Mouse (Mus musculus): ENCODE data around the gene Gpr135. TPM values are rescaled to one million over a fixed set of nuclear protein-coding genes. Genes with fewer than 3 reads are reported as not detected.

The Gpr135 gene
- polyA plus RNA-seq, 1 experiment from 2014 or later = 0.55 TPM

- Histone ChIP-seq H3K9me3 (ENCODE audit: low read length) (no peaks in the 10 kb centered on the region), H3K4me1 (ENCODE audit: insufficient read depth, low read depth, low read length) (no peaks in the 10 kb centered on the region), H3K27me3 (replicated peaks; ENCODE audit: insufficient read depth, low read length) (no peaks in the 10 kb centered on the region), H3K4me3 (ENCODE audit: low read depth, low read length) (no peak overlapping the region), H3K36me3 (ENCODE audit: insufficient read depth, low read length) (peaks cover 15% of the 10 kb centered on the region), H3K27ac (ENCODE audit: low read length) (no peak overlapping the region), H3K4me2 (replicated peaks; ENCODE audit: low read depth, low read length) (no peak overlapping the region), H3K9ac (replicated peaks; ENCODE audit: low read depth) (no peak overlapping the region)
- 84% methylated on average over 6 of the region's 6 CpGs for WGBS
- no peak for ATAC-seq
- TF ChIP-seq CTCF (IDR thresholded peaks at IDR 0.05) (no peak), EP300 (IDR thresholded peaks at IDR 0.05) (no peak)
- DNase-seq (ENCODE audit: low spot score) = no peak
These were observed 31.9 kb upstream of the Gpr135 start for GRCm38 (mm10) chr12:72102776-72103175.

GRCm38 (mm10) chr12:72096966-72097365 lies 26.0 kb upstream of the Gpr135 start:
- Histone ChIP-seq H3K4me2 (replicated peaks; ENCODE audit: low read depth, low read length) (no peak overlapping the region), H3K4me3 (ENCODE audit: low read depth, low read length) (no peak overlapping the region), H3K27me3 (replicated peaks; ENCODE audit: insufficient read depth, low read length) (no peaks in the 10 kb centered on the region), H3K36me3 (ENCODE audit: insufficient read depth, low read length) (peaks cover 35% of the 10 kb centered on the region), H3K9me3 (ENCODE audit: low read length) (no peaks in the 10 kb centered on the region), H3K9ac (replicated peaks; ENCODE audit: low read depth) (no peak overlapping the region), H3K27ac (ENCODE audit: low read length) (no peak overlapping the region), H3K4me1 (ENCODE audit: insufficient read depth, low read depth, low read length) (no peaks in the 10 kb centered on the region)
- ATAC-seq (no peak), DNase-seq (ENCODE audit: low spot score) (no peak)
- WGBS = 94% methylated on average over 8 of the region's 8 CpGs
- TF ChIP-seq CTCF (IDR thresholded peaks at IDR 0.05) (no peak), EP300 (IDR thresholded peaks at IDR 0.05) (no peak)

DNA sequence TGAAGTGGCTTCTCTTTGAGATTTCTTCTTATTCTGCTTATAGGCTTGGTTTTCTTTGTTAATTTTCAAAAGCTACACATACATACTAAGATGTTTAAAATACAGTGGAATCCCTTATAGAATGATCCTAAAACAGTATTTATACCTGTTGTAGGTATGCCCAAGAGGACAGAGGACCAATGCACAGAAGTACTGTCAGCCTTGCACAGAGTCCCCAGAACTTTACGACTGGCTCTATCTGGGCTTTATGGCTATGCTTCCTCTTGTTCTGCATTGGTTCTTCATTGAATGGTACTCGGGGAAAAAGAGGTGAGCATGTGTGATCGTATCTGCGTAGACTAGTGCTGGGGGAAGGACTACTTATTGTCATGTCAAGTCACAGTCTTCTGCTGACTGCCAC lies 18.9 kb upstream of the Gpr135 start:
- no peak overlapping the region for H3K27ac ChIP-seq (ENCODE audit: low read length)
- WGBS = 88% methylated on average over 4 of the region's 4 CpGs
- no peak for ATAC-seq

DNA sequence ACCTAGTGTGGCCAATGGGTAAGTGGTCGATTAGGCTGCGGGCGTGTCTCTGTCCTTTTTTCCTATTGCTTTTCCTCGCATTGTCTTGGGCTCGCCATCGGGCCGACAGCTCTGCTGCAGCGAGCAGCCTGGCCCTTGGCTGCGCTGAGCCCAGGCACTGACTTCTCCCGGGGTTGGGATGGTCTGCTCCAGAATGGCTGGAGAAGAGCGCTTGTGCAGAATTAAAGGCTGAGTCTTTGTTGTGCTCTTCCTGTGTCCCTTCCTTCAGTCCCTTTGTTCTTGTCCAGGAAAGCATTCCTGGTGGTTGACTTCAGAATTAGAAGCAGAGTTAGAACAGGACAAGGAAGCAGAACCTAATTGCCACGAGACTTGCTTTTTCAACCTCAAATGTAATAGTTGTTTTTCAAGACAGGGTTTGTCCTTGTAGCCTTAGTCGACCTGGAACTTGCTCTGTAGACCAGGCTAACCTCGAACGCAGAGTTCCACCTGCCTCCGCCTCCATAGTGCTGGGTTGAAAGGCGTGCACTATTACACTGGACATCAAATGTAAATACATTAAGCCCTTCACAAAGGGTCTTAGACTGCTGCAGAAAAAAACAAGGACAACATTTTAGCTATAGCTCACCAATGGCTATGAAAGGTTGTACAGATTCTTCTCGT lies 15.4 kb upstream of the Gpr135 start:
- Histone ChIP-seq H3K4me3 (ENCODE audit: low read depth, low read length) (peak overlapping the region; percentile 71), H3K9ac (replicated peaks; ENCODE audit: low read depth) (peak overlapping the region; percentile 71), H3K36me3 (ENCODE audit: insufficient read depth, low read length) (no peaks in the 10 kb centered on the region), H3K27ac (ENCODE audit: low read length) (peak overlapping the region; percentile 96), H3K27me3 (replicated peaks; ENCODE audit: insufficient read depth, low read length) (no peaks in the 10 kb centered on the region), H3K4me2 (replicated peaks; ENCODE audit: low read depth, low read length) (peak overlapping the region; percentile 60), H3K9me3 (ENCODE audit: low read length) (no peaks in the 10 kb centered on the region), H3K4me1 (ENCODE audit: insufficient read depth, low read depth, low read length) (peaks cover 6% of the 10 kb centered on the region; the same call in 1 of the 2 replicates)
- DNase-seq (ENCODE audit: low spot score) (no peak), ATAC-seq (peak; percentile 22)
- WGBS = 3% methylated on average over 18 of the region's 18 CpGs
- TF ChIP-seq EP300 (IDR thresholded peaks at IDR 0.05) = no peak
- peak; percentile 4; the same call in 1 of the 2 replicates for TF ChIP-seq CTCF (IDR thresholded peaks at IDR 0.05)

More for the DNA sequence above, 18.9 kb upstream of the Gpr135 start:
- H3K36me3 ChIP-seq (ENCODE audit: insufficient read depth, low read length) = peaks cover 11% of the 10 kb centered on the region; the same call in 1 of the 2 replicates
- no peaks in the 10 kb centered on the region for H3K27me3 ChIP-seq (replicated peaks; ENCODE audit: insufficient read depth, low read length)
- no peak overlapping the region for H3K4me3 ChIP-seq (ENCODE audit: low read depth, low read length)
- no peak for TF ChIP-seq CTCF (IDR thresholded peaks at IDR 0.05)
- no peak for TF ChIP-seq EP300 (IDR thresholded peaks at IDR 0.05)
- no peak overlapping the region for H3K9ac ChIP-seq (replicated peaks; ENCODE audit: low read depth)
- H3K9me3 ChIP-seq (ENCODE audit: low read length) = no peaks in the 10 kb centered on the region
- H3K4me1 ChIP-seq (ENCODE audit: insufficient read depth, low read depth, low read length) = peaks cover 6% of the 10 kb centered on the region; the same call in 1 of the 2 replicates
- no peak for DNase-seq (ENCODE audit: low spot score)
- H3K4me2 ChIP-seq (replicated peaks; ENCODE audit: low read depth, low read length) = no peak overlapping the region

DNA sequence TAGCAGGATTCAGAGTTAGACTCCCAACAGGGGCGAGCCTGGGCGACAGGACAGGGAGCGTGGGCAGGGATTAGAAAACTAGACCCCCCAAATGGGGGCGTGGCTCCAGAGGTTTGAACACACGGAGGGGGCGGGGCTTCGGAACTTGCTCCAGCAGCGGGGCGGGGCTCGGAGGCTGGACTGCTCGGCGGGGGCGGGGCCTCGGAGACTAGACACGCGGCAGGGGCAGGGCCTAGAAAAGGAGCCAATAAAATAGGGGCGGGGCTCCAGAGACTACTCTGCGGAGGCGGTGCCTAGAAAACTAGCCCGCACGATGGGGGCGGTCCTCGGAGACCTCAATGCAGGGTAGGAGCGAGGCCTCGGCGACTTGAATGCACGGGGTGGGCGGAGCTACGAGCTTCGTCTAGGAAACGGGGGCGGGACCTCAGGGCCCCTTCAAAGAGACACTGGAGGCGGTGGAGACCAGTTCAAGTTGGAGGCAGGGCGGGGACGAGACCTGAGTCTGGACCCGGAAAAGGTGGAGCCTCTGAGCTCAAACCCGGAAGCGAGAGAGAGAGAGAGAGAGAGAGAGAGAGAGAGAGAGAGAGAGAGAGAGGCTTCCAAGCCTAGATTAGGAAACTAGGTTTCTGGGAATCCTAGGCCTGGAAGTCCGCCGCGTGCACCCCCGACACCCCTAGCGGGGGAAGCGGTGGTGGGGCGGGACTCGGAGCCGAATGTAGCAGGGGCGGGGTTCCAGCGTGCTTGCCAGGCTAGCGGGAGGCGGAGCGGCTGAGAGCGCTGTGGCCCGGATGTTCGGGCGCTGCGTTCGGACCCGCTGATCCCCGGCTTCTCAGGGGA lies 14.6 kb upstream of the Gpr135 start, which contains the start of the genes L3hypdh and Jkamp:
TSS of gene L3hypdh (minus strand) at position 111 of the 837 bp plus-strand sequence.
TSS of gene Jkamp (plus strand) at position 261 of the 837 bp plus-strand sequence.
- peak; percentile 100 for DNase-seq (ENCODE audit: low spot score)
- Histone ChIP-seq H3K27ac (ENCODE audit: low read length) (peak within 1 kb of the TSS; percentile 96), H3K36me3 (ENCODE audit: insufficient read depth, low read length) (no peaks in the 10 kb centered on the region), H3K9me3 (ENCODE audit: low read length) (no peaks in the 10 kb centered on the region), H3K4me3 (ENCODE audit: low read depth, low read length) (peak within 1 kb of the TSS; percentile 71), H3K27me3 (replicated peaks; ENCODE audit: insufficient read depth, low read length) (no peaks in the 10 kb centered on the region), H3K4me2 (replicated peaks; ENCODE audit: low read depth, low read length) (peak within 1 kb of the TSS; percentile 89), H3K9ac (replicated peaks; ENCODE audit: low read depth) (peak within 1 kb of the TSS; percentile 71), H3K4me1 (ENCODE audit: insufficient read depth, low read depth, low read length) (peaks cover 6% of the 10 kb centered on the region; the same call in 1 of the 2 replicates)
- under 1% methylated on average over 52 of the region's 60 CpGs for WGBS
- TF ChIP-seq EP300 (IDR thresholded peaks at IDR 0.05) = peak; percentile 60; the same call in 1 of the 2 replicates
- peak; percentile 38; the same call in 1 of the 2 replicates for TF ChIP-seq CTCF (IDR thresholded peaks at IDR 0.05)
- peak; percentile 96 for ATAC-seq

DNA sequence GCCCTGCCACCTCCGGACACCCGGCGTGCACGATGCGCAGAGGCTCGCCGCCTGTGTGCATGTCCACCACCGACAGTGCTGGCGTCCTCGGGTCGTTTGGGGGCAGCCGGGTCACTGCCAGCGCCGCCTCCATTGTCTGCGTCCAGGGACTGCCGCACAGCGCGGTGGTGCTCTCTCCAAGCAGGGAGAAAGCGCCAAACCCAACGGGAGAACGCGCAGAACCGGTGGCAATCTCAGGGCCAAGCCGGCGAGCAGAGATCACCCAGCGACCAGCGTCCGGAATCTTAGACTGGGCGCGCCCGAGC lies 14.1 kb upstream of the Gpr135 start:
- ATAC-seq (peak; percentile 16; the same call in 1 of the 2 replicates), DNase-seq (ENCODE audit: low spot score) (no peak)
- Histone ChIP-seq H3K9me3 (ENCODE audit: low read length) (no peaks in the 10 kb centered on the region), H3K4me3 (ENCODE audit: low read depth, low read length) (peak overlapping the region; percentile 71), H3K9ac (replicated peaks; ENCODE audit: low read depth) (peak overlapping the region; percentile 42), H3K27ac (ENCODE audit: low read length) (peak overlapping the region; percentile 96), H3K36me3 (ENCODE audit: insufficient read depth, low read length) (no peaks in the 10 kb centered on the region), H3K4me1 (ENCODE audit: insufficient read depth, low read depth, low read length) (peaks cover 6% of the 10 kb centered on the region; the same call in 1 of the 2 replicates), H3K4me2 (replicated peaks; ENCODE audit: low read depth, low read length) (peak overlapping the region; percentile 89), H3K27me3 (replicated peaks; ENCODE audit: insufficient read depth, low read length) (no peaks in the 10 kb centered on the region)
- TF ChIP-seq EP300 (IDR thresholded peaks at IDR 0.05) = no peak
- no peak for TF ChIP-seq CTCF (IDR thresholded peaks at IDR 0.05)
- WGBS = 2% methylated on average over 30 of the region's 31 CpGs

All from lung, postnatal 0 days (tissue).